Mouse (Mus musculus) MEL (cell line): ENCODE results near the gene Ptprk. TPM values are rescaled to one million over a fixed set of nuclear protein-coding genes. Genes with fewer than 3 reads are reported as not detected.

Experiments
- DNase-seq: peaks from one replicate; pipeline ENCODE4 v3.0.0; 2011; ENCODE audit warnings: low read depth, low spot score
- H3K27ac ChIP-seq: 2 replicates; pipeline ENCODE4 v1.5.1; 2012; ENCODE audit warnings: low read depth, mild to moderate bottlenecking, control low read depth, low read length, moderate library complexity; ENCODE audit not compliant: control insufficient read depth
- H3K27me3 ChIP-seq, 2 experiments: fragments of 150-350 bp in 1 of 2; sonication (generic) in 1 of 2; 2 replicates each; pipeline ENCODE4 v1.6.1; 2012; ENCODE audit warnings: low read length in 2 of 2, mild to moderate bottlenecking in 2 of 2, improper control_type of control experiment in 1 of 2, moderate library complexity in 1 of 2; ENCODE audit not compliant: insufficient read depth in 2 of 2, control insufficient read depth in 1 of 2
- H3K36me3 ChIP-seq, 2 experiments: 2 replicates each; pipeline ENCODE4 v1.6.1; 2012 to 2014; ENCODE audit warnings: low read length in 2 of 2, improper control_type of control experiment in 1 of 2, inconsistent platforms in 1 of 2, mild to moderate bottlenecking in 1 of 2; ENCODE audit not compliant: insufficient read depth in 2 of 2, control insufficient read depth in 1 of 2
- H3K4me1 ChIP-seq, 2 experiments: fragments of 150-350 bp in 1 of 2; sonication (generic) in 1 of 2; 2 replicates each; pipeline ENCODE4 v1.6.1; 2012; ENCODE audit warnings: low read length in 2 of 2, improper control_type of control experiment in 1 of 2, mild to moderate bottlenecking in 1 of 2; ENCODE audit not compliant: insufficient read depth in 2 of 2, control insufficient read depth in 1 of 2
- H3K4me3 ChIP-seq, 2 experiments: fragments of 150-350 bp in 1 of 2; sonication (generic) in 1 of 2; 2 replicates each; pipeline ENCODE4 v1.5.1; 2012; ENCODE audit warnings: low read depth in 2 of 2, low read length in 2 of 2, mild to moderate bottlenecking in 2 of 2, moderate library complexity in 2 of 2, control low read depth in 1 of 2, improper control_type of control experiment in 1 of 2; ENCODE audit not compliant: control insufficient read depth in 1 of 2, insufficient read depth in 1 of 2
- H3K79me2 ChIP-seq: 2 replicates; pipeline ENCODE4 v1.6.1; 2012; ENCODE audit warnings: mild to moderate bottlenecking, low read length, moderate library complexity; ENCODE audit not compliant: control insufficient read depth, poor library complexity, insufficient read depth
- H3K9ac ChIP-seq: 2 replicates; pipeline ENCODE4 v1.6.1; 2012; ENCODE audit warnings: low read depth, mild to moderate bottlenecking, control low read depth, low read length, moderate library complexity; ENCODE audit not compliant: control insufficient read depth, poor library complexity, severe bottlenecking
- H3K9me3 ChIP-seq: fragments of 150-350 bp; sonication (generic); replicated peaks from 2 replicates; pipeline ENCODE4 v1.6.1; 2012; ENCODE audit warnings: mild to moderate bottlenecking, low read length, improper control_type of control experiment, moderate library complexity; ENCODE audit not compliant: insufficient read depth
- CHD1 ChIP-seq: IDR thresholded peaks from 2 replicates; pipeline ENCODE4 v1.6.1; 2012; ENCODE audit warnings: low read depth, mild to moderate bottlenecking, inconsistent platforms, low read length, improper control_type of control experiment
- CTCF ChIP-seq, 3 experiments: IDR thresholded peaks in 2 of 3; conservative IDR thresholded peaks in 1 of 3; 2 replicates each; pipeline ENCODE4 v1.5.1; 2011 to 2012; ENCODE audit warnings: low read length in 3 of 3, low read depth in 2 of 3, mild to moderate bottlenecking in 2 of 3, improper control_type of control experiment in 1 of 3, inconsistent platforms in 1 of 3, mixed read lengths in 1 of 3, moderate library complexity in 1 of 3; ENCODE audit not compliant: control insufficient read depth in 1 of 3, insufficient read depth in 1 of 3, poor library complexity in 1 of 3, severe bottlenecking in 1 of 3
- E2F4 ChIP-seq: IDR thresholded peaks from 2 replicates; pipeline ENCODE4 v1.6.1; 2011; ENCODE audit warnings: low read depth, low read length, improper control_type of control experiment, borderline replicate concordance
- EP300 ChIP-seq, 2 experiments: IDR thresholded peaks; 2 replicates each; pipeline ENCODE4 v1.6.1; 2011; ENCODE audit warnings: improper control_type of control experiment in 2 of 2, low read length in 2 of 2, low read depth in 1 of 2, mild to moderate bottlenecking in 1 of 2
- KAT2A ChIP-seq: conservative IDR thresholded peaks from 2 replicates; pipeline ENCODE4 v1.6.1; 2012; ENCODE audit warnings: low read depth, low read length, improper control_type of control experiment, inconsistent platforms
- MAZ ChIP-seq: IDR thresholded peaks from 2 replicates; pipeline ENCODE4 v1.6.1; 2012; ENCODE audit warnings: low read depth, mild to moderate bottlenecking, inconsistent platforms, low read length, improper control_type of control experiment
- MYB ChIP-seq: IDR thresholded peaks from 2 replicates; pipeline ENCODE4 v1.6.1; 2011; ENCODE audit warnings: mild to moderate bottlenecking, low read depth, low read length, improper control_type of control experiment
- MYC ChIP-seq: IDR thresholded peaks from 2 replicates; pipeline ENCODE4 v1.6.1; 2011; ENCODE audit warnings: low read depth, mild to moderate bottlenecking, low read length, improper control_type of control experiment, moderate library complexity
- NELFE ChIP-seq: IDR thresholded peaks from 2 replicates; pipeline ENCODE4 v1.6.1; 2011; ENCODE audit warnings: low read depth, low read length, improper control_type of control experiment
- NRF1 ChIP-seq: IDR thresholded peaks from 2 replicates; pipeline ENCODE4 v1.6.1; 2014; ENCODE audit warnings: low read depth, mild to moderate bottlenecking, inconsistent platforms, low read length, improper control_type of control experiment, moderate library complexity; ENCODE audit not compliant: poor library complexity, insufficient read depth, severe bottlenecking
- RAD21 ChIP-seq: IDR thresholded peaks from 2 replicates; pipeline ENCODE4 v1.6.1; 2011; ENCODE audit warnings: mild to moderate bottlenecking, low read depth, low read length, improper control_type of control experiment
- SIN3A ChIP-seq: IDR thresholded peaks from 2 replicates; pipeline ENCODE4 v1.6.1; 2012; ENCODE audit warnings: low read length, improper control_type of control experiment, inconsistent platforms
- SMC3 ChIP-seq: IDR thresholded peaks from 2 replicates; pipeline ENCODE4 v1.6.1; 2011; ENCODE audit warnings: low read depth, low read length, improper control_type of control experiment
- TBP ChIP-seq: IDR thresholded peaks from 2 replicates; pipeline ENCODE4 v1.8.0; 2011; ENCODE audit warnings: low read depth, low read length, improper control_type of control experiment
- TCF12 ChIP-seq: IDR thresholded peaks from 2 replicates; pipeline ENCODE4 v1.6.1; 2014; ENCODE audit warnings: low read depth, mild to moderate bottlenecking, inconsistent platforms, low read length, improper control_type of control experiment, moderate library complexity
- UBTF ChIP-seq: IDR thresholded peaks from 2 replicates; pipeline ENCODE4 v1.6.1; 2012; ENCODE audit warnings: low read depth, mild to moderate bottlenecking, inconsistent platforms, low read length, improper control_type of control experiment, moderate library complexity, borderline replicate concordance; ENCODE audit not compliant: insufficient read depth
- USF1 ChIP-seq: IDR thresholded peaks from 2 replicates; pipeline ENCODE4 v1.6.1; 2014; ENCODE audit warnings: low read depth, mild to moderate bottlenecking, inconsistent platforms, low read length, improper control_type of control experiment, moderate library complexity
- USF2 ChIP-seq, 2 experiments: IDR thresholded peaks; 2 replicates each; pipeline ENCODE4 v1.6.1; 2011 to 2012; ENCODE audit warnings: improper control_type of control experiment in 2 of 2, low read length in 2 of 2, borderline replicate concordance in 1 of 2, inconsistent platforms in 1 of 2, low read depth in 1 of 2, mild to moderate bottlenecking in 1 of 2; ENCODE audit not compliant: insufficient read depth in 1 of 2
- ZC3H11A ChIP-seq: IDR thresholded peaks from 2 replicates; pipeline ENCODE4 v1.6.1; 2012; ENCODE audit warnings: low read depth, mild to moderate bottlenecking, inconsistent platforms, low read length, improper control_type of control experiment
- ZMIZ1 ChIP-seq: IDR thresholded peaks from 2 replicates; pipeline ENCODE4 v1.6.1; 2012; ENCODE audit warnings: low read depth, mild to moderate bottlenecking, inconsistent platforms, low read length, improper control_type of control experiment, moderate library complexity
- ZNF384 ChIP-seq: IDR thresholded peaks from 2 replicates; pipeline ENCODE4 v1.6.1; 2012; ENCODE audit warnings: low read depth, mild to moderate bottlenecking, inconsistent platforms, low read length, improper control_type of control experiment
- polyA plus RNA-seq, 2 experiments: library from polyadenylated mRNA; stranded (reverse) in 1 of 2; unstranded in 1 of 2; fragments of >175 nt in 1 of 2; fragments of >200 nt in 1 of 2; gene quantifications; 2 replicates each; pipeline versions ENCODE4 v1.2.1 to v1.2.4; 2012; ENCODE audit warnings: low replicate concordance in 2 of 2, low read depth in 1 of 2; ENCODE audit not compliant: insufficient read length in 2 of 2, insufficient read depth in 1 of 2, missing spikeins in 1 of 2
- total RNA-seq: library from RNA; depleted of rRNA; stranded (reverse); fragments of 300-350 nt; gene quantifications from 2 replicates; pipeline ENCODE4 v1.2.3, GENCODE M21; 2012

The Ptprk gene
- total and polyA plus RNA-seq, 3 experiments, result under 0.01 TPM; not detected in 2

- no peak overlapping the region for H3K27ac ChIP-seq
- no peaks in the 10 kb centered on the region for H3K4me1 ChIP-seq
- no peaks in the 10 kb centered on the region for H3K36me3 ChIP-seq
- DNase-seq, result no peak
- H3K79me2 ChIP-seq, result no peaks in the 10 kb centered on the region
- no peaks in the 10 kb centered on the region for H3K27me3 ChIP-seq
- no peak overlapping the region for H3K9ac ChIP-seq
- TF ChIP-seq E2F4 (no peak), USF2 (IDR thresholded peaks at IDR 0.05; ENCODE audit: borderline replicate concordance in 1 of 2, insufficient read depth in 1 of 2, low read depth in 1 of 2, low read length in 2 of 2) (no peak), SMC3 (no peak), SIN3A (no peak), KAT2A (no peak), USF1 (no peak), NRF1 (no peak), ZMIZ1 (no peak), EP300 (IDR thresholded peaks at IDR 0.05; ENCODE audit: low read depth in 1 of 2, low read length in 2 of 2) (no peak), TCF12 (no peak), ZNF384 (no peak), NELFE (no peak), CHD1 (no peak), RAD21 (no peak), MAZ (no peak), UBTF (no peak), MYB (no peak)
- H3K4me3 ChIP-seq, result no peak overlapping the region
- H3K9me3 ChIP-seq, result no peaks in the 10 kb centered on the region
Measured at GRCm38 (mm10) chr10:28145326-28145725, 70.7 kb downstream of the Ptprk start.

GRCm38 (mm10) chr10:28155688-28156685 is 81.4 kb downstream of the Ptprk start:
- no peak for TF ChIP-seq MYC
- no peak for TF ChIP-seq EP300 (IDR thresholded peaks at IDR 0.05; ENCODE audit: low read depth in 1 of 2, low read length in 2 of 2)
- TF ChIP-seq E2F4, result no peak
- no peak for TF ChIP-seq MYB
- no peak for TF ChIP-seq NRF1
- TF ChIP-seq RAD21, result no peak
- no peak for TF ChIP-seq CTCF (IDR thresholded peaks at IDR 0.05 in 2 of 3, conservative IDR thresholded peaks at IDR 0.05 in 1 of 3; ENCODE audit: control insufficient read depth in 1 of 3, insufficient read depth in 1 of 3, low read depth in 2 of 3, low read length in 3 of 3, poor library complexity in 1 of 3, severe bottlenecking in 1 of 3)
- no peak for TF ChIP-seq ZC3H11A
- TF ChIP-seq ZMIZ1, result no peak
- TF ChIP-seq TBP, result no peak

More at GRCm38 (mm10) chr10:28155688-28156685, 81.4 kb downstream of the Ptprk start:
- no peaks in the 10 kb centered on the region for H3K79me2 ChIP-seq
- H3K9ac ChIP-seq, result no peak overlapping the region
- no peaks in the 10 kb centered on the region for H3K4me1 ChIP-seq
- DNase-seq, result no peak
- no peak overlapping the region for H3K4me3 ChIP-seq
- H3K27ac ChIP-seq, result no peak overlapping the region
- no peaks in the 10 kb centered on the region for H3K27me3 ChIP-seq
- H3K36me3 ChIP-seq, result no peaks in the 10 kb centered on the region
- no peaks in the 10 kb centered on the region for H3K9me3 ChIP-seq
